Mouse (Mus musculus) G1E (cell line): Measurements from ENCODE around the gene Foxg1. TPM values are rescaled to one million over a fixed set of nuclear protein-coding genes. Genes with fewer than 3 reads are reported as not detected.

ENCODE experiments used
- ATAC-seq: 2 replicates; pipeline ENCODE4 v1.8.0; 2016; ENCODE audit warnings: mild to moderate bottlenecking; ENCODE audit not compliant: insufficient number of reproducible peaks, poor library complexity, low FRiP score, severe bottlenecking; ENCODE audit errors: extremely low read depth
- DNase-seq: peaks from one replicate; pipeline ENCODE4 v3.0.0; 2012; ENCODE audit warnings: low spot score
- H3K27me3 ChIP-seq: 2 replicates; pipeline ENCODE4 v1.6.1; 2012; ENCODE audit warnings: mild to moderate bottlenecking, low read length, inconsistent platforms; ENCODE audit not compliant: insufficient read depth
- H3K36me3 ChIP-seq: replicated peaks from 2 replicates; pipeline ENCODE3; 2012; ENCODE audit warnings: mild to moderate bottlenecking, inconsistent platforms
- H3K4me1 ChIP-seq: 2 replicates; pipeline ENCODE4 v1.6.1; 2012; ENCODE audit warnings: low read depth, low read length, inconsistent platforms, mixed read lengths; ENCODE audit not compliant: insufficient read depth
- H3K4me3 ChIP-seq: 2 replicates; pipeline ENCODE4 v1.5.1; 2012; ENCODE audit warnings: low read depth, mild to moderate bottlenecking, inconsistent platforms, low read length, moderate library complexity, mixed read lengths
- H3K9me3 ChIP-seq: replicated peaks from 2 replicates; pipeline ENCODE4 v1.6.1; 2012; ENCODE audit warnings: inconsistent platforms
- CTCF ChIP-seq: IDR thresholded peaks from 2 replicates; pipeline ENCODE4 v1.5.1; 2012; ENCODE audit warnings: low read depth, low read length, inconsistent platforms, mixed read lengths
- GATA1 ChIP-seq: IDR thresholded peaks from 2 replicates; pipeline ENCODE4 v1.6.1; 2012; ENCODE audit warnings: borderline replicate concordance, low read length, inconsistent platforms, mixed read lengths
- GATA2 ChIP-seq: IDR thresholded peaks from 2 replicates; pipeline ENCODE4 v1.6.1; 2012; ENCODE audit warnings: low read depth, low read length, inconsistent platforms, borderline replicate concordance
- POLR2AphosphoS5 ChIP-seq: IDR thresholded peaks from 2 replicates; pipeline ENCODE4 v1.6.1; 2012; ENCODE audit warnings: low read depth, low read length, inconsistent platforms; ENCODE audit not compliant: insufficient replicate concordance
- TAL1 ChIP-seq: conservative IDR thresholded peaks from 2 replicates; pipeline ENCODE4 v1.6.1; 2012; ENCODE audit warnings: low read depth, low read length, inconsistent platforms, mixed read lengths
- polyA plus RNA-seq: library from polyadenylated mRNA; stranded (reverse); fragments of >175 nt; gene quantifications from 2 replicates; pipeline ENCODE4 v1.2.3, GENCODE M21; 2012
- total RNA-seq, 2 experiments: library from RNA; stranded (forward) in 1 of 2; stranded (reverse) in 1 of 2; fragments of 200-1000 nt in 1 of 2; fragments of >200 nt in 1 of 2; fragmentation: Nextera tagmentation in 1 of 2; gene quantifications; 2 replicates each; pipeline ENCODE4 v1.2.3; 2014 to 2017

Gene Foxg1
- total and polyA plus RNA-seq, 3 experiments: 0.53 TPM; not detected in 2

DNA sequence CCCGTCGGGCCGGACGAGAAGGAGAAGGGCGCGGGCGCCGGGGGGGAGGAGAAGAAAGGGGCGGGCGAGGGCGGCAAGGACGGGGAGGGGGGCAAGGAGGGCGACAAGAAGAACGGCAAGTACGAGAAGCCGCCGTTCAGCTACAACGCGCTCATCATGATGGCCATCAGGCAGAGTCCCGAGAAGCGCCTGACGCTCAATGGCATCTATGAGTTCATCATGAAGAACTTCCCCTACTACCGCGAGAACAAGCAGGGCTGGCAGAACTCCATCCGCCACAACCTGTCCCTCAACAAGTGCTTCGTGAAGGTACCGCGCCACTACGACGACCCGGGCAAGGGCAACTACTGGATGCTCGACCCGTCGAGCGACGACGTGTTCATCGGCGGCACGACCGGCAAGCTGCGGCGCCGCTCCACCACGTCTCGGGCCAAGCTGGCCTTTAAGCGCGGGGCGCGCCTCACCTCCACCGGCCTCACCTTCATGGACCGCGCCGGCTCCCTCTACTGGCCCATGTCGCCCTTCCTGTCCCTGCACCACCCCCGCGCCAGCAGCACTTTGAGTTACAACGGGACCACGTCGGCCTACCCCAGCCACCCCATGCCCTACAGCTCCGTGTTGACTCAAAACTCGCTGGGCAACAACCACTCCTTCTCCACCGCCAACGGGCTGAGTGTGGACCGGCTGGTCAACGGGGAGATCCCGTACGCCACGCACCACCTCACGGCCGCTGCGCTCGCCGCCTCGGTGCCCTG lies 2.6 kb downstream of the Foxg1 start, which contains the start of gene Gm43517:
TSS of gene Gm43517 (plus strand) at position 299 of the 755 bp plus-strand sequence.
- TF ChIP-seq GATA1 (no peak), TAL1 (no peak), POLR2AphosphoS5 (no peak), GATA2 (no peak), CTCF (no peak)
- no peak for DNase-seq
- H3K4me1 ChIP-seq: no peaks in the 10 kb centered on the region; the same call in 1 of the 2 replicates
- no peak for ATAC-seq
- peak within 1 kb of the TSS; percentile 59 for H3K4me3 ChIP-seq
- H3K9me3 ChIP-seq: peaks cover 38% of the 10 kb centered on the region
- H3K27me3 ChIP-seq: peaks cover 9% of the 10 kb centered on the region; the same call in 1 of the 2 replicates
- H3K36me3 ChIP-seq: no peaks in the 10 kb centered on the region

DNA sequence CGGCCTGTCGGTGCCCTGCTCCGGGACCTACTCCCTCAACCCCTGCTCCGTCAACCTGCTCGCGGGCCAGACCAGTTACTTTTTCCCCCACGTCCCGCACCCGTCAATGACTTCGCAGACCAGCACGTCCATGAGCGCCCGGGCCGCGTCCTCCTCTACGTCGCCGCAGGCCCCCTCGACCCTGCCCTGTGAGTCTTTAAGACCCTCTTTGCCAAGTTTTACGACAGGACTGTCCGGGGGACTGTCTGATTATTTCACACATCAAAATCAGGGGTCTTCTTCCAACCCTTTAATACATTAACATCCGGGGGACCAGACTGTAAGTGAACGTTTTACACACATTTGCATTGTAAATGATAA lies 3.2 kb downstream of the Foxg1 start:
- ATAC-seq: no peak
- Histone ChIP-seq H3K27me3 (peaks cover 9% of the 10 kb centered on the region; the same call in 1 of the 2 replicates), H3K36me3 (no peaks in the 10 kb centered on the region), H3K4me1 (no peaks in the 10 kb centered on the region; the same call in 1 of the 2 replicates), H3K4me3 (peak overlapping the region; percentile 59), H3K9me3 (peaks cover 41% of the 10 kb centered on the region)
- no peak for TF ChIP-seq GATA1
- no peak for TF ChIP-seq POLR2AphosphoS5
- TF ChIP-seq GATA2: no peak
- no peak for TF ChIP-seq TAL1
- no peak for TF ChIP-seq CTCF
- no peak for DNase-seq

DNA sequence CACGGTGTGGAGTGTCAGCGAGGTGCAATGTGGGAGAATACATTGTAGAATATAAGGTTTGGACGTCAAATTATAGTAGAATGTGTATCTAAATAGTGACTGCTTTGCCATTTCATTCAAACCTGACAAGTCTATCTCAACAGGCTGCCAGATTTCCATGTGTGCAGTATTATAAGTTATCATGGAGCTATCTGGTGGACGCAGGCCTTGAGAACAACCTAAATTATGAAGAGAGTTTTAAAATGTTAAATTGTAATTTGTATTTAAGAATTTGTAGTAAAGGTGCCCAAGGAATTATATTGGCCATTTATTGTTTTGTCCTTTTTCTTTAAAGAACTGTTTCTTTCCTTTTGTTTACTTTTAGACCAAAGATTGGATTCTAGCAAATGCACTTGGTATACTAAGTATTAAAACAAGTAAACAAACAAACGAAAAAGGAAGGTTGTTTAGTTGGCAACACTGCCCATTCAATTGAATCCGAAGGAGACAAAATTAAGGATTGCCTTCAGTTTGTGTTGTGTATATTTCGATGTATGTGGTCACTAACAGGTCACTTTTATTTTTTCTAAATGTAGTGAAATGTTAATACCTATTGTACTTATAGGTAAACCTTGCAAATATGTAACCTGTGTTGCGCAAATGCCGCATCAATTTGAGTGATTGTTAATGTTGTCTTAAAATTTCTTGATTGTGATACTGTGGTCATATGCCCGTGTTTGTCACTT lies 3.8 kb downstream of the Foxg1 start:
- Histone ChIP-seq H3K9me3 (peaks cover 45% of the 10 kb centered on the region), H3K4me3 (no peak overlapping the region), H3K27me3 (peaks cover 13% of the 10 kb centered on the region; the same call in 1 of the 2 replicates), H3K4me1 (no peaks in the 10 kb centered on the region; the same call in 1 of the 2 replicates), H3K36me3 (no peaks in the 10 kb centered on the region)
- no peak for DNase-seq
- no peak for TF ChIP-seq TAL1
- ATAC-seq: no peak

DNA sequence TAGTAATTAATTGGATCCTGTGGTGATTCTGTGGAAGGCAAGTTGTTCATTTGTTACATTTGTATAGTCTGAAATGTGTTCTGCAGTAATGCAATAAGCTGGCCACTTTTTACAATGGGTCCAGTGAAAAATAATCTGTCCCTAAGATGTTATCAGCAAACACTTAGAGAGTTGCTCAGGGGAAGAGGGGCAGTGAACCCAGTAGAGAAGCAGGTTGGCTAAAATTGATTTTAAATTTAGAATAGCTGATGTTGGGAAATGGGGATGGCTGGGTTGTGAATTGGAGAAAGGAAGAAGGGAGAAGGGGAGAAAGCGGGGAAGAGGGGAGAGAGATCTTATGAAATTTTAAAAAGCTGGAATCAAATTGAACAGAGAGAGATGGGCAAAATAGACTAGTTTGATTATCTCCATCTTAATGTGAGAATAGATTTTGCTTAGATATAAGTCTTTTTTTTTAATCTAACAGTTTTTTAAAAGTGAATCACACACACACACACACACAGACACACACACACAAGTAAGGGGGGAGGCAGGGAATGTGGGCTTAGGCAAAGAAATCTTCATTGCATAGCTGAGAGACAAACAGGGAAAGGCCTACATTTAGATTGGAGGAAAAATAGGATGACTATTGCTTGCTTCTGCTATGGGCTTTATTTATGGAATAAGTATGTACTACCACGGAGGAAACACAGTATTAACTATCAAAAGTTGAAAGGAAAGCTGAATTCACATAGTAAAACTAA lies 5.6 kb downstream of the Foxg1 start:
- ATAC-seq: no peak
- Histone ChIP-seq H3K27me3 (peaks cover 14% of the 10 kb centered on the region; the same call in 1 of the 2 replicates), H3K4me1 (no peaks in the 10 kb centered on the region; the same call in 1 of the 2 replicates)

DNA sequence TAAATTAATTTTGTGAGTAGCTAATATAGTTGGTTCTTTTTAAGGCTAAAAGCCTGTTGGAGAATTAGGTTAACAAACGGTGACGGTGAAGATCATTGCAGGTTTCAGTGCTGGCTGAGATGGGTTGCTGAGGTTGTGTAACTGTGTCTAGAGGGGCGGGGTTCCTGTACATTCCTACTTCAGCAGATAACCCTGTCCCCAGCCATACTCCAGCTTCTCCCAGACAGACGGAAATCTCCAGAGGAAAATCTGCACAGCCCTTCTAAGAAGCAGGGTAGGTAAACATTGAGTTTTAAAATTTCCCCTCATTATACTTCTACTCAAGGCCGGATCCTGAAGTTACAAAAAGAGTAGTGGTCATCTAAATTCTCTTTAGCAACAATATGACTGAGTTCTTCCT lies 7.2 kb downstream of the Foxg1 start:
- no peak for TF ChIP-seq POLR2AphosphoS5
- TF ChIP-seq TAL1: no peak
- TF ChIP-seq GATA2: no peak
- TF ChIP-seq GATA1: no peak
- TF ChIP-seq CTCF: no peak
- Histone ChIP-seq H3K36me3 (no peaks in the 10 kb centered on the region), H3K4me3 (no peak overlapping the region), H3K9me3 (peaks cover 25% of the 10 kb centered on the region), H3K27me3 (peaks cover 14% of the 10 kb centered on the region; the same call in 1 of the 2 replicates), H3K4me1 (no peaks in the 10 kb centered on the region; the same call in 1 of the 2 replicates)
- DNase-seq (no peak), ATAC-seq (no peak)

More for the DNA sequence above, 5.6 kb downstream of the Foxg1 start:
- no peak for DNase-seq
- Histone ChIP-seq H3K9me3 (peaks cover 41% of the 10 kb centered on the region), H3K36me3 (no peaks in the 10 kb centered on the region), H3K4me3 (no peak overlapping the region)
- no peak for TF ChIP-seq GATA2
- no peak for TF ChIP-seq GATA1
- no peak for TF ChIP-seq POLR2AphosphoS5
- TF ChIP-seq CTCF: no peak
- TF ChIP-seq TAL1: no peak

DNA sequence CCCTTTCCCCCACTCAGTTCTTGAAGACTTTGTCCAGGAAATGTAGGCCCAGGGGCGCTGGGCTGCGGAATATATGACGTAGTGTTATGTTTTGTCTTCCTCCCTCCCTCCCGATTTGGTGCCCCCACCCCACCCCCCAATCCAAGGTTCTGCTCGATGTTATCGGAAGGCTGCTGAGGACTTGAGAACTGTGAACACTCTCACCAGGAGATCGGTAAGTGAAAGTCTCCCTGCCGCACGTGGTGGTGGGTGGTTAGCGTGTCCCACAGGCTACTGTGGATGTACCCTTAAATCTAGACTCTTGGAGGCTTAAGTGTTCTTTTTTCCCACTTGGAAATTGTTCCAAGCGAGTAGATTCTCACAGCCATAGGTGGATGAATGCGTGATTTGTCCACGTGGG lies 7.8 kb downstream of the Foxg1 start:
- H3K9me3 ChIP-seq: peaks cover 19% of the 10 kb centered on the region
- H3K36me3 ChIP-seq: no peaks in the 10 kb centered on the region
- H3K4me1 ChIP-seq: no peaks in the 10 kb centered on the region
- no peak for ATAC-seq
- peaks cover 12% of the 10 kb centered on the region for H3K27me3 ChIP-seq
- H3K4me3 ChIP-seq: no peak overlapping the region
- no peak for DNase-seq
- TF ChIP-seq GATA1: no peak
- TF ChIP-seq CTCF: no peak
- no peak for TF ChIP-seq POLR2AphosphoS5
- no peak for TF ChIP-seq TAL1
- no peak for TF ChIP-seq GATA2
